In the genomic region with DNA sequence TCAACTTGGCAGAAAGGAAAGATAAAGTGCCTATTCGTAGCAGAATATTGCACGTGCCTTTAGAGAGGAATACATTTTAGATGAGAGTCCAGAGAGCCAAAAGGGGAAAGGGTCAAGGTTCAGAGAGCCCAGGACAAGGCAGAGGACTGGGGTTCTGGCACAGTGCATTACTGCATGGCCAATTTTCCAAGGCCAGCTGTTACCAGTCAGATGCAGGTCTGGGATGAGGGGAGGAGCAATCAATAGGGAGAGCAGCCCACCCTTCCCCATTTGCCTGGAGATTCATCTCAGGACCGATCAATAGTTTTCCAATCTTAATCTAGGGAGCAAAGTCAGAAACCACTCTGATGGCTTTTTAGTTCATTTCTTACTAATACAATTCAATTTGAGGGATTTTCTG, we compare ENCODE assay signal across 15 mouse cellular contexts.
"Had no signal": no experiment of that assay in that cellular context is flagged by ENCODE, and none has a peak within 500 bp of the region (broad histone marks: within the 10 kb centered on the region; RNA-seq: fewer than 3 reads in every experiment).

No protein-coding gene starts in this region.

- H3K4me1 ChIP-seq: stomach, embryonic 15.5 days had no signal

- DNase-seq: retina, postnatal 1 day; right cerebral cortex, adult 18-20 months; right cerebral cortex, postnatal 14 days; right cerebral cortex, postnatal 25 days; right cerebral cortex, postnatal 4 days; spleen, adult 18-20 months; thymus, adult 18-20 months; thymus, adult 2 months; thymus, postnatal 14 days; thymus, postnatal 25 days; thymus, postnatal 36 days; thymus, postnatal 4 days had no signal

- H3K9me3 ChIP-seq: neural tube, embryonic 15.5 days; stomach, embryonic 15.5 days had no signal

- H3K27ac ChIP-seq: neural tube, embryonic 15.5 days; stomach, embryonic 15.5 days; stomach, postnatal 0 days had no signal

- H3K9ac ChIP-seq: neural tube, embryonic 15.5 days; stomach, embryonic 15.5 days had no signal

- H3K4me2 ChIP-seq: neural tube, embryonic 15.5 days; stomach, embryonic 15.5 days had no signal

- H3K4me3 ChIP-seq: neural tube, embryonic 15.5 days; stomach, embryonic 15.5 days had no signal

- H3K36me3 ChIP-seq: neural tube, embryonic 15.5 days; stomach, embryonic 15.5 days had no signal

- H3K27me3 ChIP-seq: neural tube, embryonic 15.5 days; stomach, embryonic 15.5 days had no signal
